9 mouse cellular contexts compared by ENCODE assay signal in the genomic region with DNA sequence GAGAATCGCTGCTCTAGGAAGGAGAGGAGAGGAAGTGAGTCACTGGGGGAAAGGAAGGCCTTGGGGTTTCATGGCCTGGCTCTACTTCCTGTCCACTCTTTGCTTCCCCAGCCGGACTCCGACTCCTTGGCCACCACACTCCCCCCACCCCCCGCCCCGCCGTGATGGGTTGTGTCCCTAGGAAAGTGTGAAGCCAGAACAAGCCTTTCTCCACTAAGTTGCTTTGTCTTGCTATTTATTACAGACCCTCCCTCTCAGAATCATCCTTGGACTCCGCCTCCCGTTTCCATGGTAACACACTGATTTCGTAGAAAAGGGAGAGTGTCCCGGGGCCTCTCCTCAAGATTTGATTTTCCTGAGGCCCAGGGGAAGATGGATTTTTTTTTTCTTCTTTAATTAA. TPM values are rescaled to one million over a fixed set of nuclear protein-coding genes. Genes with fewer than 3 reads are reported as not detected.
DNase-seq lines count a peak whose midpoint lies in the region; ATAC-seq and TF ChIP-seq lines count a peak whose summit lies in the region.
"Had no signal": no experiment of that assay in that cellular context is flagged by ENCODE, and none has a peak within 500 bp of the region (broad histone marks: within the 10 kb centered on the region; RNA-seq: fewer than 3 reads in every experiment).

No protein-coding gene starts in this region.

- no peaks in the 10 kb centered on the region for H3K9me3 ChIP-seq in lung, postnatal 0 days (ENCODE audit: low read length)
- no peaks in the 10 kb centered on the region for H3K9me3 ChIP-seq in forebrain, embryonic 11.5 days (ENCODE audit: control insufficient read depth, low read length)

- WGBS in lung, postnatal 0 days = 19% methylated on average over 10 of the region's 10 CpGs
- 13% methylated on average over 10 of the region's 10 CpGs for WGBS in forebrain, embryonic 11.5 days

- TF ChIP-seq CTCF in lung, postnatal 0 days (IDR thresholded peaks at IDR 0.05) = no peak

- no peak overlapping the region for H3K4me2 ChIP-seq in lung, postnatal 0 days (replicated peaks; ENCODE audit: low read depth, low read length)
- H3K4me2 ChIP-seq in forebrain, embryonic 11.5 days (ENCODE audit: low read depth, low read length, severe bottlenecking) = peak overlapping the region; percentile 44; the same call in 1 of the 2 replicates

- DNase-seq in lung, postnatal 0 days (ENCODE audit: low spot score) = peak; percentile 54
- DNase-seq in lung, postnatal 36 days = no peak
- peak; percentile 72 for DNase-seq in forebrain, embryonic 11.5 days (ENCODE audit: low spot score)
- peak; percentile 31 to 56 for DNase-seq in kidney, postnatal 25 days
- peak; percentile 43 for DNase-seq in retina, embryonic 14.5 days (ENCODE audit: low spot score)
- DNase-seq in ovary, adult 18-20 months (ENCODE audit: low spot score) = no peak
- no peak for DNase-seq in right cerebral cortex, postnatal 36 days (ENCODE audit: low spot score in 2 of 2)

- ATAC-seq in lung, postnatal 0 days = no peak
- peak; percentile 37; the same call in 1 of the 2 replicates for ATAC-seq in forebrain, embryonic 11.5 days (replicated peaks; ENCODE audit: low FRiP score)
- no peak for ATAC-seq in CD4-positive, CD25-positive, alpha-beta regulatory T cell, adult 4 months

- H3K4me3 ChIP-seq in lung, postnatal 0 days (ENCODE audit: low read depth, low read length) = no peak overlapping the region
- peak overlapping the region; percentile 14; the same call in 1 of the 2 replicates for H3K4me3 ChIP-seq in forebrain, embryonic 11.5 days (ENCODE audit: low read depth, low read length)

- H3K4me1 ChIP-seq in lung, postnatal 0 days (ENCODE audit: insufficient read depth, low read depth, low read length) = no peaks in the 10 kb centered on the region
- H3K4me1 ChIP-seq in forebrain, embryonic 11.5 days (replicated peaks; ENCODE audit: control insufficient read depth, insufficient read depth, low read length) = peaks cover 14% of the 10 kb centered on the region

- TF ChIP-seq EP300 in lung, postnatal 0 days (IDR thresholded peaks at IDR 0.05) = no peak

- no peak overlapping the region for H3K27ac ChIP-seq in lung, postnatal 0 days (ENCODE audit: low read length)
- H3K27ac ChIP-seq in forebrain, embryonic 11.5 days (ENCODE audit: low read depth, low read length) = 0 out of 2 replicates have a peak overlapping the region, but pooled peaks have one; percentile 25

- no peak overlapping the region for H3K9ac ChIP-seq in lung, postnatal 0 days (replicated peaks; ENCODE audit: low read depth)
- no peak overlapping the region; the same call in 1 of the 2 replicates for H3K9ac ChIP-seq in forebrain, embryonic 11.5 days (ENCODE audit: low read length)

- no peaks in the 10 kb centered on the region for H3K36me3 ChIP-seq in lung, postnatal 0 days (ENCODE audit: insufficient read depth, low read length)
- H3K36me3 ChIP-seq in forebrain, embryonic 11.5 days (ENCODE audit: control insufficient read depth, insufficient read depth, low read length) = no peaks in the 10 kb centered on the region

- no peaks in the 10 kb centered on the region for H3K27me3 ChIP-seq in lung, postnatal 0 days (replicated peaks; ENCODE audit: insufficient read depth, low read length)
- H3K27me3 ChIP-seq in forebrain, embryonic 11.5 days (ENCODE audit: control insufficient read depth, insufficient read depth, low read length) = no peaks in the 10 kb centered on the region

RNA-seq across cellular contexts. Expression of gene Tmem211, which starts 1.4 kb away (rescaled TPM):
- not detected in 2 replicates for polyA plus RNA-seq in lung, postnatal 0 days (2015; fragmentation: Nextera tagmentation; extraction: Ambion mirVana)
- polyA plus RNA-seq in forebrain, embryonic 11.5 days (2014; fragmentation: Nextera tagmentation; extraction: Ambion mirVana) = 0.20 TPM in 1 of 2 replicates, not detected in the other
- not detected for polyA plus RNA-seq in CD4-positive, CD25-positive, alpha-beta regulatory T cell, adult 4 months (2017; shearing (Covaris generic))
- polyA plus RNA-seq: liver, adult 2 months had no signal

RNA-seq across cellular contexts. Expression of gene 2900026A02Rik, which starts 4.2 kb away (rescaled TPM):
- 6.3 and 6.9 TPM in 2 replicates for polyA plus RNA-seq in lung, postnatal 0 days (2015; fragmentation: Nextera tagmentation; extraction: Ambion mirVana)
- polyA plus RNA-seq in forebrain, embryonic 11.5 days (2014; fragmentation: Nextera tagmentation; extraction: Ambion mirVana) = 2.2 and 3.4 TPM in 2 replicates
- under 1 TPM; 0.89 to 0.98 TPM for polyA plus RNA-seq in CD4-positive, CD25-positive, alpha-beta regulatory T cell, adult 4 months (2017; shearing (Covaris generic))

Comparison
In these comparisons a context has a peak if more than half of its experiments do, and no peak if none do; other contexts are left out.
1. DNase-seq: peak in lung, postnatal 0 days (single experiment), forebrain, embryonic 11.5 days (single experiment), kidney, postnatal 25 days (2 of 2) and retina, embryonic 14.5 days (single experiment); none in lung, postnatal 36 days (single experiment), ovary, adult 18-20 months (single experiment) and right cerebral cortex, postnatal 36 days (0 of 2).